Mouse (Mus musculus): ENCODE data around the gene Cpsf7. TPM values are rescaled to one million over a fixed set of nuclear protein-coding genes. Genes with fewer than 3 reads are reported as not detected.

The Cpsf7 gene
- total and polyA plus RNA-seq, 3 experiments = 36.2 to 183 (median 69.8) TPM

DNA sequence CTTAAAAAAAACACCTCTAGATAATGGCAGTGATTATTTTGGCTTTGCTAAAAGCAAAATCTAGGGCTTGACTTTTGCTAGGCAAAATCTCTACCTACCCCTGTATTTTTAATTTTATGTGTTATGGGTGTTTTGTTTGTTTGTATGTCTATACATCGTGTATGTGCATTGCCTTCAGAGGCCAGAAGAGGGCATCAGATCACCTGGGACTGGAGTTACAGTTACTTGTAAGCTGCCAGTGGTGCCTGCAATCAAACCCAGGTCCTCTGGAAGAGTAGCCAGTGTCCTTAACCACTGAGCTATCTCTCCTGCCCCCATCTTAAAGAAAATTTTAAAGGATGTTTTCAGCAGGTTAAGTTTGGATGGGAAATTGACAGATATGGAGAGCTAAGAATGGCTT, 5.0 kb downstream of the Cpsf7 start:
- Histone ChIP-seq H3K9ac (ENCODE audit: control insufficient read depth, low read depth, low read length, poor library complexity, severe bottlenecking) (no peak overlapping the region), H3K36me3 (ENCODE audit: control insufficient read depth in 1 of 2, insufficient read depth in 2 of 2, low read length in 2 of 2) (peaks cover 20 to 48% of the 10 kb centered on the region in 2 experiments), H3K4me1 (ENCODE audit: control insufficient read depth in 1 of 2, insufficient read depth in 2 of 2, low read length in 2 of 2) (peaks cover 4 to 8% of the 10 kb centered on the region in 2 experiments), H3K9me3 (replicated peaks; ENCODE audit: insufficient read depth, low read length) (no peaks in the 10 kb centered on the region), H3K27ac (ENCODE audit: control insufficient read depth, low read depth, low read length) (no peak overlapping the region), H3K79me2 (ENCODE audit: control insufficient read depth, insufficient read depth, low read length, poor library complexity) (peaks cover 31% of the 10 kb centered on the region), H3K27me3 (ENCODE audit: control insufficient read depth in 1 of 2, insufficient read depth in 2 of 2, low read length in 2 of 2) (no peaks in the 10 kb centered on the region), H3K4me3 (ENCODE audit: control insufficient read depth in 1 of 2, insufficient read depth in 1 of 2, low read depth in 2 of 2, low read length in 2 of 2) (no peak overlapping the region)
- peak; percentile 71 for DNase-seq (ENCODE audit: low read depth, low spot score)
- peak in 2 of 3 experiments; percentile 55 to 66; a peak in 5 of 6 replicates for TF ChIP-seq CTCF (IDR thresholded peaks at IDR 0.05 in 2 of 3, conservative IDR thresholded peaks at IDR 0.05 in 1 of 3; ENCODE audit: control insufficient read depth in 1 of 3, insufficient read depth in 1 of 3, low read depth in 2 of 3, low read length in 3 of 3, poor library complexity in 1 of 3, severe bottlenecking in 1 of 3)
- TF ChIP-seq TAL1 (IDR thresholded peaks at IDR 0.05; ENCODE audit: low read length) = no peak
- peak; percentile 35 for TF ChIP-seq RAD21 (IDR thresholded peaks at IDR 0.05; ENCODE audit: low read depth, low read length)
- no peak for TF ChIP-seq ZNF384 (IDR thresholded peaks at IDR 0.05; ENCODE audit: low read depth, low read length)
- no peak for TF ChIP-seq POLR2A (IDR thresholded peaks at IDR 0.05; ENCODE audit: control insufficient read depth in 1 of 2, insufficient read depth in 1 of 2, low read depth in 1 of 2, low read length in 2 of 2, poor library complexity in 1 of 2)
- no peak for TF ChIP-seq CHD2 (IDR thresholded peaks at IDR 0.05; ENCODE audit: low read length)
- no peak for TF ChIP-seq ZKSCAN1 (IDR thresholded peaks at IDR 0.05; ENCODE audit: low read depth, low read length)
- no peak for TF ChIP-seq ZC3H11A (IDR thresholded peaks at IDR 0.05; ENCODE audit: low read depth, low read length)
- peak; percentile 41 for TF ChIP-seq SMC3 (IDR thresholded peaks at IDR 0.05; ENCODE audit: low read depth, low read length)
- no peak for TF ChIP-seq TBP (IDR thresholded peaks at IDR 0.05; ENCODE audit: low read depth, low read length)

- Histone ChIP-seq H3K4me1 (ENCODE audit: control insufficient read depth in 1 of 2, insufficient read depth in 2 of 2, low read length in 2 of 2) (no peaks in the 10 kb centered on the region), H3K4me3 (ENCODE audit: control insufficient read depth in 1 of 2, insufficient read depth in 1 of 2, low read depth in 2 of 2, low read length in 2 of 2) (no peak overlapping the region), H3K79me2 (ENCODE audit: control insufficient read depth, insufficient read depth, low read length, poor library complexity) (no peaks in the 10 kb centered on the region), H3K9ac (ENCODE audit: control insufficient read depth, low read depth, low read length, poor library complexity, severe bottlenecking) (no peak overlapping the region), H3K27ac (ENCODE audit: control insufficient read depth, low read depth, low read length) (no peak overlapping the region), H3K9me3 (replicated peaks; ENCODE audit: insufficient read depth, low read length) (no peaks in the 10 kb centered on the region), H3K36me3 (ENCODE audit: control insufficient read depth in 1 of 2, insufficient read depth in 2 of 2, low read length in 2 of 2) (peaks cover 5 to 53% of the 10 kb centered on the region in 2 experiments), H3K27me3 (ENCODE audit: control insufficient read depth in 1 of 2, insufficient read depth in 2 of 2, low read length in 2 of 2) (no peaks in the 10 kb centered on the region)
- TF ChIP-seq MXI1 (IDR thresholded peaks at IDR 0.05; ENCODE audit: low read depth, low read length) = no peak
- no peak for DNase-seq (ENCODE audit: low read depth, low spot score)
Measured at GRCm38 (mm10) chr19:10539454-10539853, 14.4 kb downstream of the Cpsf7 start.

DNA sequence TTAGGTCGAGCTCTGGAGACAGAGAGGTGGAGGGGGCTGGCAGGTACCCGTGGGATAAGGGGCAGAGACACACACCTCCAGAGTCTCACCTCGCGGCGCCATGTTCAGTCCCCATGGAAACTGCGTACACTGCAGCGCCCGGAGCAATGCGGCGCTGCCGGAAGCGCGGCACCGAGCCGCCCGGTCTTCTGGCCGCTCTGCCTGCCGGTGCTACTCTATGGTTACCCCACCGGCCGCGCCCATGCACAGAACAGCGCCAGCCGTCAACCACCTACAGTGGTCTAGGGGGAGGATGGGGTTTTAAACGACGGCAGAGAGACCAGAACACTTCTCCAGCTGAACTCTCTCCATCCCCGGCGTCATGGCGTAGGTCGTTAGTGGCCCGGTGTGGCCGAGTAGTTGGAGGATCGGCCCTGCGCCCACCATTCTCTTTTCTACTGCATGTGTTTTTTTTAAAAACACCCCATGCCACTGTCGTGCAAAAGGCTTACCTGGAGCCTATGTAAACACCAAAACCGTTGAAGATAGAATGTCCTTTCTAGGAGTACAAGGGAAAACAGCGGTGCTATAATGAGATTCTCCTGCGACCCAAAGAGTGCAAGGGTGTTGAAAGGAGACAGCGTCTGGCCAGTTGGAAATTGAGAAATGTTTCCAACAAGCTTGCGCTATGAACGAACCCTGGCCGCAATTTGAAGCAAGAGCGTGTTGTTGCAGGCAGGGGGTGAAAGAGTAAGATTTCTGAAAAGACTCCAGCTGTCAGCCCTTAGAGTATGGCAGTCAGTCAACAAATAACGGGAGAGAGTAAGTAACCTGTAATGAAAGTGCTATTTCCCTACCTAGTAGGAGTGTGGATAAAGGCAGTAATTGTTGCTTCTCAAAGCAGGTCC, 30.8 kb downstream of the Cpsf7 start, which contains the start of gene Tmem216:
TSS of gene Tmem216 (minus strand) at position 615 of the 887 bp plus-strand sequence.
- H3K79me2 ChIP-seq (ENCODE audit: control insufficient read depth, insufficient read depth, low read length, poor library complexity) = peaks cover 2% of the 10 kb centered on the region; the same call in 1 of the 2 replicates
- peak within 1 kb of the TSS; percentile 59 for H3K27ac ChIP-seq (ENCODE audit: control insufficient read depth, low read depth, low read length)
- peak; percentile 99 for TF ChIP-seq SIN3A (IDR thresholded peaks at IDR 0.05; ENCODE audit: low read length)
- TF ChIP-seq TCF12 (IDR thresholded peaks at IDR 0.05; ENCODE audit: low read depth, low read length) = peak; percentile 78
- 0 out of 2 replicates have a peak, but pooled peaks have one; percentile 16 for TF ChIP-seq USF1 (IDR thresholded peaks at IDR 0.05; ENCODE audit: low read depth, low read length)
- TF ChIP-seq ELF1 (IDR thresholded peaks at IDR 0.05; ENCODE audit: low read depth, low read length) = peak; percentile 90
- TF ChIP-seq POLR2A (IDR thresholded peaks at IDR 0.05; ENCODE audit: control insufficient read depth in 1 of 2, insufficient read depth in 1 of 2, low read depth in 1 of 2, low read length in 2 of 2, poor library complexity in 1 of 2) = peak; percentile 84 to 85
- peak; percentile 76; the same call in 1 of the 2 replicates for TF ChIP-seq MAX (IDR thresholded peaks at IDR 0.05; ENCODE audit: low read length)
- TF ChIP-seq UBTF (IDR thresholded peaks at IDR 0.05; ENCODE audit: borderline replicate concordance, insufficient read depth, low read depth, low read length) = 0 out of 2 replicates have a peak, but pooled peaks have one; percentile 74
- TF ChIP-seq MXI1 (IDR thresholded peaks at IDR 0.05; ENCODE audit: low read depth, low read length) = peak; percentile 98
- TF ChIP-seq NRF1 (IDR thresholded peaks at IDR 0.05; ENCODE audit: insufficient read depth, low read depth, low read length, poor library complexity, severe bottlenecking) = 0 out of 2 replicates have a peak, but pooled peaks have one; percentile 22
- TF ChIP-seq TBP (IDR thresholded peaks at IDR 0.05; ENCODE audit: low read depth, low read length) = peak; percentile 90
- TF ChIP-seq POLR2AphosphoS2 (IDR thresholded peaks at IDR 0.05; ENCODE audit: low read length) = peak; percentile 35; the same call in 1 of the 2 replicates
- peak; percentile 92 for TF ChIP-seq HCFC1 (IDR thresholded peaks at IDR 0.05; ENCODE audit: low read depth, low read length)
- TF ChIP-seq KAT2A (conservative IDR thresholded peaks at IDR 0.05; ENCODE audit: low read depth, low read length) = no peak; the same call in 1 of the 2 replicates
- TF ChIP-seq EP300 (IDR thresholded peaks at IDR 0.05; ENCODE audit: low read depth in 1 of 2, low read length in 2 of 2) = no peak
- peak in 1 of 3 experiments; percentile 16; a peak in 2 of 6 replicates for TF ChIP-seq CTCF (IDR thresholded peaks at IDR 0.05 in 2 of 3, conservative IDR thresholded peaks at IDR 0.05 in 1 of 3; ENCODE audit: control insufficient read depth in 1 of 3, insufficient read depth in 1 of 3, low read depth in 2 of 3, low read length in 3 of 3, poor library complexity in 1 of 3, severe bottlenecking in 1 of 3)

More for the DNA sequence above, 30.8 kb downstream of the Cpsf7 start, which contains the start of gene Tmem216:
- peaks cover 0 to 8% of the 10 kb centered on the region in 2 experiments; a peak in 1 of 4 replicates for H3K36me3 ChIP-seq (ENCODE audit: control insufficient read depth in 1 of 2, insufficient read depth in 2 of 2, low read length in 2 of 2)
- peak; percentile 93 for DNase-seq (ENCODE audit: low read depth, low spot score)
- H3K4me3 ChIP-seq (ENCODE audit: control insufficient read depth in 1 of 2, insufficient read depth in 1 of 2, low read depth in 2 of 2, low read length in 2 of 2) = peak within 1 kb of the TSS; percentile 63 to 79
- no peaks in the 10 kb centered on the region for H3K27me3 ChIP-seq (ENCODE audit: control insufficient read depth in 1 of 2, insufficient read depth in 2 of 2, low read length in 2 of 2)
- H3K4me1 ChIP-seq (ENCODE audit: control insufficient read depth in 1 of 2, insufficient read depth in 2 of 2, low read length in 2 of 2) = peaks cover 0 to 4% of the 10 kb centered on the region in 2 experiments; a peak in 1 of 4 replicates
- H3K9me3 ChIP-seq (replicated peaks; ENCODE audit: insufficient read depth, low read length) = no peaks in the 10 kb centered on the region
- peak within 1 kb of the TSS; percentile 83 for H3K9ac ChIP-seq (ENCODE audit: control insufficient read depth, low read depth, low read length, poor library complexity, severe bottlenecking)

Measured in MEL (cell line).